Mouse (Mus musculus): Measurements from ENCODE around the gene D430041D05Rik. TPM values are rescaled to one million over a fixed set of nuclear protein-coding genes. Genes with fewer than 3 reads are reported as not detected.

D430041D05Rik gene
- total and polyA plus RNA-seq, 2 experiments from 2014 or later: 7.6 to 45.8 TPM

- Histone ChIP-seq H3K27me3 (ENCODE audit: insufficient read depth, low read length) (no peaks in the 10 kb centered on the region), H3K4me1 (ENCODE audit: insufficient read depth, low read length) (peaks cover 6% of the 10 kb centered on the region; the same call in 1 of the 2 replicates), H3K27ac (no peak overlapping the region), H3K4me3 (ENCODE audit: low read length) (no peak overlapping the region), H3K9ac (replicated peaks; ENCODE audit: low read length) (no peak overlapping the region), H3K36me3 (ENCODE audit: insufficient read depth, low read length) (0 out of 2 replicates have a peak, but pooled peaks cover 3% of the 10 kb centered on the region), H3K9me3 (ENCODE audit: low read length) (no peaks in the 10 kb centered on the region), H3K4me2 (ENCODE audit: low read depth, low read length) (no peak overlapping the region)
- TF ChIP-seq CTCF (IDR thresholded peaks at IDR 0.05; ENCODE audit: low read depth): no peak
- ATAC-seq (no peak), DNase-seq (ENCODE audit: low spot score) (no peak)
- 62% methylated on average over 4 of the region's 4 CpGs for WGBS
Observed at GRCm38 (mm10) chr2:104246851-104247250, 164.0 kb downstream of the D430041D05Rik start.

DNA sequence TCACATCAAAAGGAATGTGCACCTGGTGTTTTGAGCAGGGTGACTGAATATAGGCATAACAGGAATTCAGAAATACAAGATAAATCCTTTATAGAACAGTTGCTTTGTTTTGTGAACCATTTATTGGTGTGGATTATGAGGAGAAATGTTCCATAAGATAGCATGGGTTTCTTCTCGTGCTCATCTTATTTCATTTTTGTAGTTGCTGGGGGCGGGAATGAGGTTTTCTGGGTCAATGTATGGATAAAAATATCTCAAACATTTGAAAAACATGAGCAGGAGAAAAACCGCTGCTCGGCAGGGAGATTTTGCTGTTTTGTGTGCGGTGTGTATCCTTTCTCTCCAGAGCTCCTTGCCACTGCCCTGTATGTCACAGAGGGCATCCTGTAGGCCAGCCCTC, 168.8 kb downstream of the D430041D05Rik start:
- Histone ChIP-seq H3K4me2 (ENCODE audit: low read depth, low read length) (no peak overlapping the region), H3K4me1 (ENCODE audit: insufficient read depth, low read length) (no peaks in the 10 kb centered on the region), H3K27me3 (ENCODE audit: insufficient read depth, low read length) (no peaks in the 10 kb centered on the region), H3K4me3 (ENCODE audit: low read length) (no peak overlapping the region), H3K9me3 (ENCODE audit: low read length) (no peaks in the 10 kb centered on the region), H3K36me3 (ENCODE audit: insufficient read depth, low read length) (0 out of 2 replicates have a peak, but pooled peaks cover 3% of the 10 kb centered on the region), H3K27ac (0 out of 2 replicates have a peak overlapping the region, but pooled peaks have one; percentile 36), H3K9ac (replicated peaks; ENCODE audit: low read length) (no peak overlapping the region)
- 87% methylated on average over 5 of the region's 5 CpGs for WGBS
- no peak for TF ChIP-seq CTCF (IDR thresholded peaks at IDR 0.05; ENCODE audit: low read depth)
- DNase-seq (ENCODE audit: low spot score) (no peak), ATAC-seq (no peak)

GRCm38 (mm10) chr2:104237141-104237540, 173.7 kb downstream of the D430041D05Rik start:
- WGBS: 83% methylated on average over 4 of the region's 4 CpGs
- Histone ChIP-seq H3K9me3 (ENCODE audit: low read length) (no peaks in the 10 kb centered on the region), H3K36me3 (ENCODE audit: insufficient read depth, low read length) (peaks cover under 1% of the 10 kb centered on the region; the same call in 1 of the 2 replicates), H3K4me3 (ENCODE audit: low read length) (no peak overlapping the region), H3K4me2 (ENCODE audit: low read depth, low read length) (no peak overlapping the region), H3K9ac (replicated peaks; ENCODE audit: low read length) (no peak overlapping the region), H3K27me3 (ENCODE audit: insufficient read depth, low read length) (no peaks in the 10 kb centered on the region), H3K4me1 (ENCODE audit: insufficient read depth, low read length) (no peaks in the 10 kb centered on the region), H3K27ac (no peak overlapping the region)
- DNase-seq (ENCODE audit: low spot score) (no peak), ATAC-seq (no peak)
- no peak for TF ChIP-seq CTCF (IDR thresholded peaks at IDR 0.05; ENCODE audit: low read depth)

DNA sequence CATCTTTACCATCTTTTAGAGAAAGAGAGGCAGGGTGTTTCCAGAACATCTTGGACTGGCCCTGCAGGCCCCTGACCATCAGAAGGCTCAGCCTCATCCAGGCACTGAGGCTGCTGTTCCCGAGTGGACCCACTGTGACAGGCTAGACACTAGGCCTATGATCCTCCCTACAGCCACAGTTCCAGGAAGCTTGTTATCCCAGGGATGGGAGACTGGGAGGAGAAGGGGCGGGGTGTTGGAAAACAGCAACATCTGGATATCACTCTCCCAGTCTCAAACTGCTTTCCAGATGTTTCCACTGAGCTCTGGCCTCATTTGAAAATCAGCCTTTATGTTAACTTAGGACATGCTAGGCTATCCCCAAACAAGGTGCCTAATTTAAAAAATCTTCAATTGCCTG, 180.4 kb downstream of the D430041D05Rik start:
- Histone ChIP-seq H3K27me3 (ENCODE audit: insufficient read depth, low read length) (no peaks in the 10 kb centered on the region), H3K4me2 (ENCODE audit: low read depth, low read length) (no peak overlapping the region), H3K27ac (no peak overlapping the region), H3K4me1 (ENCODE audit: insufficient read depth, low read length) (no peaks in the 10 kb centered on the region), H3K9me3 (ENCODE audit: low read length) (no peaks in the 10 kb centered on the region), H3K36me3 (ENCODE audit: insufficient read depth, low read length) (peaks cover 3% of the 10 kb centered on the region; the same call in 1 of the 2 replicates), H3K4me3 (ENCODE audit: low read length) (no peak overlapping the region), H3K9ac (replicated peaks; ENCODE audit: low read length) (no peak overlapping the region)
- no peak for ATAC-seq
- 82% methylated on average over 2 of the region's 2 CpGs for WGBS
- DNase-seq (ENCODE audit: low spot score): no peak
- no peak for TF ChIP-seq CTCF (IDR thresholded peaks at IDR 0.05; ENCODE audit: low read depth)

DNA sequence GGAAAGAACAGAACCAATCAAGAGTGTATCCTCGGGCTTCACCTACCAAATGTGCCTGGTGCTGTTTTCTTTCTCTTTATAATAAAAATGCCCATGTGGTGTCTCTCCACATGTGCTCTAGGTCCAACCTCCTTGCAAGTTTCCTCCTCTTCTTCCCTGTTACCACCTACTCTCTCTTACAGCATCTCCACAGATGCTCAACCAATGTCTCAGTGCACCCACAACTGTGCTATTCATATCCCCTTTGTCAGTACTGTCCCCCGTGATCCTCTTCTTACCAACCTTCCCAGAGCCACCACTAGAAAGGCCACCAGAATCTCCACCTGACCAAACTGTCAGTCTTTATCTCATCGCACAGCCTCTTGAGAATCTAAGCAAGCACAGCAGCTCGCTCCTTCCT, 184.8 kb downstream of the D430041D05Rik start:
- WGBS: 87% methylated on average over 4 of the region's 4 CpGs
- H3K4me1 ChIP-seq (ENCODE audit: insufficient read depth, low read length): no peaks in the 10 kb centered on the region

DNA sequence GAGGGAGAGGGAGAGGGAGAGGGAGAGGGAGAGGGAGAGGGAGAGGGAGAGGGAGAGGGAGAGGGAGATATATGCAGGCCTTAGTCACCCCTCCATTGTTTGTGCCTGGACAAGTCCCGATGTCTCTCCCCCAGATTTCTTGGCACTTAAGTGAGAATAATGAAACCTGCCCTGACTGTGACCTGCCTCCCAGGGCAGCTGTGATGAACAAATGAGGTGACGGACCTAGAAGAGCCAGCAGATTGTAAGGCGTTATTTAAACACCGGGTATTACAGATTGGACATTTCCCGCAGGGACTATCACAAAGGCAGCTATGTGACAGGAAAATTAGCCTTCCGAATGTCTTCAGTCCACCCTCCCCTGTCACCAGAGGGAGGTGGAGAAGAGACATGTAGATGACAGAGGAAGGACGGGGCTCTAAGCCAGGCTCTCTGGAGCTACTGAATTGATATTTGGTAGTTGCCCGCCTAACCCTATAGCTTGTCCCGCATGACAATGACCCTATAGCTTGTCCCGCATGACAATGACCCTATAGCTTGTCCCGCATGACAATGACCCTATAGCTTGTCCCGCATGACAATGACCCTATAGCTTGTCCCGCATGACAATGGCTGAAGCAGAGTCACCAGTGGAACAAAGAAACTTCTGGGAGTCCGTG, 191.0 kb downstream of the D430041D05Rik start:
- TF ChIP-seq CTCF (IDR thresholded peaks at IDR 0.05; ENCODE audit: low read depth): no peak
- Histone ChIP-seq H3K27me3 (ENCODE audit: insufficient read depth, low read length) (no peaks in the 10 kb centered on the region), H3K4me2 (ENCODE audit: low read depth, low read length) (no peak overlapping the region), H3K9ac (replicated peaks; ENCODE audit: low read length) (no peak overlapping the region), H3K4me3 (ENCODE audit: low read length) (no peak overlapping the region), H3K36me3 (ENCODE audit: insufficient read depth, low read length) (peaks cover 4% of the 10 kb centered on the region; the same call in 1 of the 2 replicates), H3K27ac (no peak overlapping the region), H3K9me3 (ENCODE audit: low read length) (no peaks in the 10 kb centered on the region), H3K4me1 (ENCODE audit: insufficient read depth, low read length) (peaks cover 11% of the 10 kb centered on the region; the same call in 1 of the 2 replicates)
- DNase-seq (ENCODE audit: low spot score) (peak; percentile 22), ATAC-seq (no peak)
- 34% methylated on average over 14 of the region's 14 CpGs for WGBS

More for the DNA sequence above, 184.8 kb downstream of the D430041D05Rik start:
- DNase-seq (ENCODE audit: low spot score) (no peak), ATAC-seq (no peak)
- Histone ChIP-seq H3K36me3 (ENCODE audit: insufficient read depth, low read length) (0 out of 2 replicates have a peak, but pooled peaks cover 3% of the 10 kb centered on the region), H3K27ac (no peak overlapping the region), H3K27me3 (ENCODE audit: insufficient read depth, low read length) (no peaks in the 10 kb centered on the region), H3K4me3 (ENCODE audit: low read length) (no peak overlapping the region), H3K9ac (replicated peaks; ENCODE audit: low read length) (no peak overlapping the region), H3K4me2 (ENCODE audit: low read depth, low read length) (no peak overlapping the region), H3K9me3 (ENCODE audit: low read length) (no peaks in the 10 kb centered on the region)
- no peak for TF ChIP-seq CTCF (IDR thresholded peaks at IDR 0.05; ENCODE audit: low read depth)

- no peaks in the 10 kb centered on the region for H3K27me3 ChIP-seq (ENCODE audit: insufficient read depth, low read length)
- 25% methylated on average over 9 of the region's 9 CpGs for whole genome bisulfite sequencing
- peaks cover 11% of the 10 kb centered on the region; the same call in 1 of the 2 replicates for H3K4me1 ChIP-seq (ENCODE audit: insufficient read depth, low read length)
- H3K36me3 ChIP-seq (ENCODE audit: insufficient read depth, low read length): peaks cover 7% of the 10 kb centered on the region; the same call in 1 of the 2 replicates
- ATAC-seq (no peak; the same call in 1 of the 2 replicates), DNase-seq (ENCODE audit: low spot score) (peak; percentile 13)
- H3K9me3 ChIP-seq (ENCODE audit: low read length): no peaks in the 10 kb centered on the region
- no peak for TF ChIP-seq CTCF (IDR thresholded peaks at IDR 0.05; ENCODE audit: low read depth)
- peak overlapping the region; percentile 45 for H3K27ac ChIP-seq
- H3K9ac ChIP-seq (replicated peaks; ENCODE audit: low read length): no peak overlapping the region
- 0 out of 2 replicates have a peak overlapping the region, but pooled peaks have one; percentile 13 for H3K4me2 ChIP-seq (ENCODE audit: low read depth, low read length)
- no peak overlapping the region for H3K4me3 ChIP-seq (ENCODE audit: low read length)
Observed at GRCm38 (mm10) chr2:104218588-104219065, 192.2 kb downstream of the D430041D05Rik start.

Data from hindbrain, postnatal 0 days (tissue).